Mouse (Mus musculus): ENCODE data around the gene Olfr223. TPM values are rescaled to one million over a fixed set of nuclear protein-coding genes. Genes with fewer than 3 reads are reported as not detected.

Gene Olfr223
- polyA plus RNA-seq, 1 experiment, result not detected

DNA sequence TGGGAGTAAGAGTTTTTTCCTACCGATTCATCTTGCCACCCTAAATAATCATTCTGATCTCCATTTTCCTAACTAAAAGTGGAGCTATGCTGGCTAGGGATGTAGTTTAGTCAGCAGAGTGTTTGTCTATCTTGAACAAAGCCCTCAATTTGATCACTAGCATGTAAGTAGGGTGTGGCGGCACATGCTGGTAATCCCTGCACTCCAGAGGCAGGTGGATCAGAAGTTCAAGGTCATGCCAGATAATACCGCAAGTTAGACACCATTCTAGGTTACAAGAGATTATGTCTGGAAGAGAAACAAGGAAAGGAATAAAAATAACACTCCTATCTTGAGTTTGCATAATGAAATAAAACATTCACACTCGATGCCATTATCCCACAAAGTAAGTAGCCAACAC is 30.8 kb downstream of the Olfr223 start:
- no peak for TF ChIP-seq POLR2A (IDR thresholded peaks at IDR 0.05; ENCODE audit: extremely low read depth, insufficient read depth, low read length)
- no peak for TF ChIP-seq CTCF (IDR thresholded peaks at IDR 0.05; ENCODE audit: extremely low read depth, insufficient read depth, low read length)
- H3K4me1 ChIP-seq (ENCODE audit: control insufficient read depth, insufficient read depth, low read length), result no peaks in the 10 kb centered on the region
- H3K27ac ChIP-seq (ENCODE audit: insufficient read depth, low read length), result no peak overlapping the region
- H3K4me3 ChIP-seq (ENCODE audit: insufficient read depth, low read length), result no peak overlapping the region

DNA sequence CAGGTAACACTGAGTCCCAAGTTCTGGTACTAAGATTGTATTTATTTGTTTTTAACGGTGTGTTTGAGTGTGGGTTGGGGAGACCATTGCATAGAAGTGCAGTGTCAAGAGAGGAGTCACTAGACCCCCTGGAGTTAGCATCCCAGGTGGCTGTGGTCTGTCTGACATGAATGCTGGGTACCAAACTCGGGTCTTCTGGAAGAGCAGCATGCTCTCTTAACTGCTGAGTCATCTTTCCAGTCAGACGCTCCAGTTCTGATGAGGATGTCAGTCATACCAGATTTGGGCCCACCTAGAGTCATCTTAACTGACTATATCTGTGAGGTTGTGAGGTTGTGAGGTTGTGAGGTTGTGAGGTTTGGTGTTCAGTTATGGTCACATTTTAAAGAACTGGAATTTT is 32.2 kb downstream of the Olfr223 start:
- Histone ChIP-seq H3K27ac (ENCODE audit: insufficient read depth, low read length) (no peak overlapping the region), H3K4me3 (ENCODE audit: insufficient read depth, low read length) (no peak overlapping the region), H3K4me1 (ENCODE audit: control insufficient read depth, insufficient read depth, low read length) (0 out of 2 replicates have a peak, but pooled peaks cover 2% of the 10 kb centered on the region)
- no peak for TF ChIP-seq CTCF (IDR thresholded peaks at IDR 0.05; ENCODE audit: extremely low read depth, insufficient read depth, low read length)
- no peak for TF ChIP-seq POLR2A (IDR thresholded peaks at IDR 0.05; ENCODE audit: extremely low read depth, insufficient read depth, low read length)

DNA sequence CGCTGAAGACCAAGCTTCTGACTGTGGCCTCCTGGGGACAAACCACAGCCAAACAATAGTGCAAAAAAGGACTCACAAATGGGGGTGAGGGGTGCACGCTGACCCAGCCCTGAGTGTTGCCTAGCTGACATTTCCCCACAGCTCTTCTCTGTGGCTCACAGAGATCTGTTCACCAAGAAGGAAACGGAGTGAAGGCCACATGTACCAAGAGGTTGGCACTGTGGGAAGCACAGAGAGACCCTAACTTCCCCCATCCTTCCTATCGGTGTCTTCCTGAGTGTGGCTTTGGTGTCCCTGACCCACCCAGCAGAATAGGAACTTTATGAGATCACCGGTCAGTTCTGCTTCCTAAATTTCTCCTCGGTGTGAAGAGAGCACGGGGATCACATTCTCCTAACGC is 38.6 kb downstream of the Olfr223 start:
- no peak overlapping the region for H3K4me3 ChIP-seq (ENCODE audit: insufficient read depth, low read length)
- H3K4me1 ChIP-seq (ENCODE audit: control insufficient read depth, insufficient read depth, low read length), result 0 out of 2 replicates have a peak, but pooled peaks cover 2% of the 10 kb centered on the region
- H3K27ac ChIP-seq (ENCODE audit: insufficient read depth, low read length), result no peak overlapping the region
- TF ChIP-seq POLR2A (IDR thresholded peaks at IDR 0.05; ENCODE audit: extremely low read depth, insufficient read depth, low read length) (no peak), CTCF (IDR thresholded peaks at IDR 0.05; ENCODE audit: extremely low read depth, insufficient read depth, low read length) (no peak)

DNA sequence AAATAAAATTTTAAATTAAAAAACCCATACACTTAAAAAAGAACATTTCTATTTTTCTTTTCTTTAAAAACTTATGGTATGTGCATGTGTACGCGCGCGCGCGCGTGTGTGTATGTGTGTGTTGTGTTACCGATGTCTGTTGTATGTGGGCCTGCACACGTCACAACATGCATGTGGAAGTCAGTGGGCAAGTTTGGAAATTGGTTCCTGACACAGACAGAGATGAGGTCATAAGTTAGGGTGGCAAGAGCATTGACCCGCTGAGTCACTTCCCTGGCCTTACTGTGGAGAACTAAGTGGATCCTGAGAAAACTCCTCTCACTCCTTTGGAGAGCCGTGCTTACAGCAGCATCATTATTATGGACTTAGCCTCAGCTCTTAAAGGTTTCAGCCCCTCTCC is 39.0 kb downstream of the Olfr223 start:
- no peak overlapping the region for H3K4me3 ChIP-seq (ENCODE audit: insufficient read depth, low read length)
- TF ChIP-seq POLR2A (IDR thresholded peaks at IDR 0.05; ENCODE audit: extremely low read depth, insufficient read depth, low read length), result no peak
- TF ChIP-seq CTCF (IDR thresholded peaks at IDR 0.05; ENCODE audit: extremely low read depth, insufficient read depth, low read length), result no peak
- H3K4me1 ChIP-seq (ENCODE audit: control insufficient read depth, insufficient read depth, low read length), result 0 out of 2 replicates have a peak, but pooled peaks cover 2% of the 10 kb centered on the region
- no peak overlapping the region for H3K27ac ChIP-seq (ENCODE audit: insufficient read depth, low read length)

DNA sequence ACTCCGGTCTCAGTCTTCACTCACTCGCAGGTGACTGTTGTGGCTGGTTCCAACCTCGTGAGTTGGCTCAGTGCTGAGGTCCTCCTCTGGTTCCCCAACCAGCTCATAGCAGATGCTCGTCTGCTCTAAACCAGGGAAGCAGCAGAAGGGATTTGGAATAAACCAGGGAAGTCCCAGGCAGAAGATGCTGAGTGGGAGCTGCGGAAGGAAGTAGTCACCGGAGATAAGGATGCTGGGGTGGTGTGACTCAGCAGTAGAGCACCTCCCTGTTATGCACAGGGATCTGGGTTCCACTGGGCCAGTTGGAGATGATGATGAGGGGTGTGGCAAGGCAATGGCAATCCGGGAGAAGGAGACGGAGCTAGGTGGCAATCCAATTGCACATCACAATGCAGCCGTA is 49.1 kb downstream of the Olfr223 start:
- TF ChIP-seq POLR2A (IDR thresholded peaks at IDR 0.05; ENCODE audit: extremely low read depth, insufficient read depth, low read length) (no peak), CTCF (IDR thresholded peaks at IDR 0.05; ENCODE audit: extremely low read depth, insufficient read depth, low read length) (no peak)
- Histone ChIP-seq H3K27ac (ENCODE audit: insufficient read depth, low read length) (no peak overlapping the region), H3K4me3 (ENCODE audit: insufficient read depth, low read length) (no peak overlapping the region), H3K4me1 (ENCODE audit: control insufficient read depth, insufficient read depth, low read length) (no peaks in the 10 kb centered on the region)

DNA sequence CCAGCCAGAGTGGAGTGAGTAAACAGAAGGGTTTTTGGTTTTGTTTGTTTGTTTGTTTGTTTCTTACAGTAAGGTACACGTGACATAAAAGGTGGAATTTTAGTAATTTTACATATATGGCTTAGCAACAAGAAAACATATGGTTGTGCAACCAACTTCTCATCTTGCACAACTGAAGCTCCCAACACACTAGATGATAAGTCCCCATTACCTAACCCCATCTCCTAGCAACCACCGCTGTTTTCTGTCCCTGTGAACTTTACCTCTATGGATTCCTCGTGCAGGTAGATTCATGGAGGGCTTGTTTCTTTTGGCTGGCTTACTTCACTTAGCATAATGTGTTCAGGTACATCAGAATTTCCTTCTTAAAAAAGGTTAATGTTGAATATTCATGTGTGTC is 49.7 kb downstream of the Olfr223 start:
- no peak overlapping the region for H3K4me3 ChIP-seq (ENCODE audit: insufficient read depth, low read length)
- H3K27ac ChIP-seq (ENCODE audit: insufficient read depth, low read length), result no peak overlapping the region
- TF ChIP-seq CTCF (IDR thresholded peaks at IDR 0.05; ENCODE audit: extremely low read depth, insufficient read depth, low read length) (no peak), POLR2A (IDR thresholded peaks at IDR 0.05; ENCODE audit: extremely low read depth, insufficient read depth, low read length) (no peak)
- no peaks in the 10 kb centered on the region for H3K4me1 ChIP-seq (ENCODE audit: control insufficient read depth, insufficient read depth, low read length)

DNA sequence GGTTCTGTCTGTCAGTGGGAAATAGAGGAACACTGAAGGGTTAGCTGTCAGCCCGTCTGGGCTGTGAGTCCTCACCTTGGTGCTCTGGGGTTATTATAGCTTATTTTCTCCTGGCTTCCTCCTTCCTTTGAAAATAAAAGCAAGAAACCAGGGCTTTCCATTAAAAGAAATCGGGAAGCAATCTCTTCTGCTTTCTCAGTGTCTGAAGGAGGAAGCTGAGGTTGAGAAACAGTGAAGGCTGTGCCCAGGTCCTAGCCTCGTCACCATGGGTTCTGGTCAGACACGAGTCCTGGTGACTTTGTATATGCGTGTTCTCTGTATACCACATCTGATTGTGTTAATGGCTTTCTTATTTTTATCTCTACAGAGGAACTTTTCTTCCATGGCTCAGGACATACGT is 50.6 kb downstream of the Olfr223 start:
- TF ChIP-seq POLR2A (IDR thresholded peaks at IDR 0.05; ENCODE audit: extremely low read depth, insufficient read depth, low read length) (no peak), CTCF (IDR thresholded peaks at IDR 0.05; ENCODE audit: extremely low read depth, insufficient read depth, low read length) (no peak)
- no peak overlapping the region for H3K4me3 ChIP-seq (ENCODE audit: insufficient read depth, low read length)
- no peak overlapping the region for H3K27ac ChIP-seq (ENCODE audit: insufficient read depth, low read length)
- peaks cover 2% of the 10 kb centered on the region; the same call in 1 of the 2 replicates for H3K4me1 ChIP-seq (ENCODE audit: control insufficient read depth, insufficient read depth, low read length)

DNA sequence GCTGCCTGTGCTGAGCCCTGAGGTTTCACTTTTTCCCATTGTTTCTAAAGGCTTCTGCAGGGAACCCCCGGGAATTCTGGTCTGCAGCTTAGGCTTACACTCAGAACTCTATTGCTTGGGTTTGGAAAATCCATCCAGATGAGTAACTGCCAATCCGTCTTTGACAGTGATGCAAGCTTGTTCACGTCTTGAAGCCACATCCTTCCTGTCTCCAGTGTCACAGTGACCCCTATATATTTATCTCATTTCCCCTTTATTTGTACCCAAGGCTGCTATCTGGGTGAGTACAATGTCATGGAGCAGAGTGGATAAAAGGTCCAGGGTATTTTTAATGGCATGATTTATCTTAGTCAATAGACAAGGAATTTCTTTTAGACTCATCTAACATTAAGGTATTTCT is 51.8 kb downstream of the Olfr223 start, which contains the start of gene Nlrp3:
TSS of gene Nlrp3 (plus strand) at position 245 of the 400 bp plus-strand sequence.
- TF ChIP-seq POLR2A (IDR thresholded peaks at IDR 0.05; ENCODE audit: extremely low read depth, insufficient read depth, low read length) (no peak), CTCF (IDR thresholded peaks at IDR 0.05; ENCODE audit: extremely low read depth, insufficient read depth, low read length) (no peak)
- no peak within 1 kb of the TSS for H3K27ac ChIP-seq (ENCODE audit: insufficient read depth, low read length)
- H3K4me3 ChIP-seq (ENCODE audit: insufficient read depth, low read length), result no peak within 1 kb of the TSS
- H3K4me1 ChIP-seq (ENCODE audit: control insufficient read depth, insufficient read depth, low read length), result peaks cover 2% of the 10 kb centered on the region; the same call in 1 of the 2 replicates

DNA sequence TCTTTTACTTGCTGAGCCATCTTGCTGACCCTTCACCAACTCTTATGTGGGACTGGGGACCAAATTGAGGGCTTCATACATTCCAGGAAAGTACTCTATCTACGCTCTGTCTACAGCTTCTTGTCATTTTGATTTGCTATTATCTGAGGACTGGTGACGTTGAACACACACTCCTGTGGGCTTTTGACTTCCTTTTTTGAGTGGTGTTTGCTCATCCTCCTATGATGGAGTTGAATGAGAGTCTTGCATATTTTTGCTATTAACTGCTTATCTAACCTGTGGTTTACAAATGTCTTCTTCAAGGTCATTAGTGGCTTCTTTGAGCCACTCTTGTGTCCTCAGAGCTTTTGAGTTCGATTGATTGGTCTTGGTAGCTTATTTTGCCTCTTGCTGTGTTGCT is 53.0 kb downstream of the Olfr223 start:
- Histone ChIP-seq H3K27ac (ENCODE audit: insufficient read depth, low read length) (no peak overlapping the region), H3K4me1 (ENCODE audit: control insufficient read depth, insufficient read depth, low read length) (peaks cover 2% of the 10 kb centered on the region; the same call in 1 of the 2 replicates), H3K4me3 (ENCODE audit: insufficient read depth, low read length) (no peak overlapping the region)
- TF ChIP-seq CTCF (IDR thresholded peaks at IDR 0.05; ENCODE audit: extremely low read depth, insufficient read depth, low read length) (no peak), POLR2A (IDR thresholded peaks at IDR 0.05; ENCODE audit: extremely low read depth, insufficient read depth, low read length) (no peak)

Other genes starting within 250 kb of the Olfr223 start
- gene Prss38, start 217.6 kb downstream of the Olfr223 start, polyA plus RNA-seq (2012; rRNA removed), result 0.23 and 0.31 TPM in 2 replicates
- 15.7 and 16.1 TPM in 2 replicates for gene Jmjd4, start 143.2 kb downstream of the Olfr223 start, polyA plus RNA-seq (2012; rRNA removed)
- gene Snap47, start 142.1 kb downstream of the Olfr223 start, polyA plus RNA-seq (2012; rRNA removed), result 467 and 482 TPM in 2 replicates
- gene Zfp867, start 120.8 kb downstream of the Olfr223 start, polyA plus RNA-seq (2012; rRNA removed), result 2.9 and 3.8 TPM in 2 replicates
- 7.2 and 7.4 TPM in 2 replicates for gene Zkscan17, start 66.5 kb downstream of the Olfr223 start, polyA plus RNA-seq (2012; rRNA removed)
- 0.86 and 1.3 TPM in 2 replicates for gene Nlrp3, start 51.7 kb downstream of the Olfr223 start, polyA plus RNA-seq (2012; rRNA removed)
- not detected in 2 replicates for gene Olfr222, start 17.1 kb downstream of the Olfr223 start, polyA plus RNA-seq (2012; rRNA removed)
- 126 and 128 TPM in 2 replicates for gene Mprip, start 68.0 kb upstream of the Olfr223 start, polyA plus RNA-seq (2012; rRNA removed)
- 1.9 and 2.0 TPM in 2 replicates for gene Pld6, start 194.4 kb upstream of the Olfr223 start, polyA plus RNA-seq (2012; rRNA removed)
- 51.4 and 51.6 TPM in 2 replicates for gene Flcn, start 216.7 kb upstream of the Olfr223 start, polyA plus RNA-seq (2012; rRNA removed)
- gene Nt5m, start 246.2 kb upstream of the Olfr223 start, polyA plus RNA-seq (2012; rRNA removed), result 72.5 and 73.2 TPM in 2 replicates
- 47.3 and 48.1 TPM in 2 replicates for gene Cops3, start 246.5 kb upstream of the Olfr223 start, polyA plus RNA-seq (2012; rRNA removed)

Data from cortical plate, adult 2 months (tissue).